Mouse (Mus musculus) left cerebral cortex, adult 18-20 months (tissue): ENCODE measurements around the gene Dscaml1. TPM values are rescaled to one million over a fixed set of nuclear protein-coding genes. Genes with fewer than 3 reads are reported as not detected.

Source experiments
- DNase-seq, 2 experiments: peaks; one replicate each; pipeline ENCODE4 v3.0.0; 2021 to 2022; ENCODE audit warnings: low spot score in 2 of 2, mixed read lengths in 1 of 2
- total RNA-seq, 2 experiments: library from RNA; stranded (reverse); gene quantifications; 2 replicates each; pipeline ENCODE4 v1.2.3; 2021

The Dscaml1 gene
- total RNA-seq, 2 experiments from 2014 or later, result 47.7 to 48.3 TPM

GRCm38 (mm10) chr9:45451346-45451745, 24.9 kb downstream of the Dscaml1 start:
- no peak for DNase-seq

DNA sequence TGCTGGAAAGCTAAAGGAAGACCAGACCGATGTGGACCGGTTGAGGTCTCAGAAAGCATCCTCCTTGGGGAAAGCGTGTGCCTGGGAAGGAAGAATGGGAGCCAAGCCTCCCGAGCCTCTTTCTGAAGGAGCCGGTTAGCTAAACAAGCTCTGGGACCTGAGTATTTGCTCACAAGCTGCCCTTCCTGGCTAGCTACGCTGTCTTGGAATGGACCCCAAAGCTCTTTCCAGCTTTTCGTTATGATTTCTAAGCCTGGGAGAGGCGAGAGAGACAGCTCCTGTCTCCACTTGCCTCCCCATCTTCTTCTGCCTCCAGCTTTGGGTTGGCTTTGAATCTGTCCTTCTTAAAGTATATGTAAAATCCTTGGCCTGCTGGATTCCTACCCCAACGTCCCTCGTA, 27.6 kb downstream of the Dscaml1 start:
- no peak for DNase-seq

GRCm38 (mm10) chr9:45454889-45455610, 28.6 kb downstream of the Dscaml1 start:
- DNase-seq, result no peak

DNA sequence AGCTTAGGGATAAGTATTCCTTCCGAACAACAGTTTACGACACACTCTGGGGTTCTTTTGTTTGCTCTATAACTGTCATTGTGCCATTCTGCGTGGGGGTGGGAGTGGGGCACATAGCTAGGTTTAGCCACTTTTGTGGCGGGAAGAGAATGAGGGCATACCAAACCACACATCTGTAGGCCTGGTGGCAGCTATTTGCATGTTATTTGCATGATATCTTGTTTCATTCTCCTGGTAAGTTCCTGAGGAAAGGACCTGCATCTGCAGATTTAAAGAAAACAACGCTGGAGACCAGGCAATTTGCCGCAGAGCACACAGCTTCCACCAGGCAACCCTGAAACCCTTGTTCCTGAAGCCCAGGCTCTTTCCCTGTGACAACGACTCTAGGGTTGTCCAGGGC, 30.8 kb downstream of the Dscaml1 start:
- DNase-seq, result no peak

DNA sequence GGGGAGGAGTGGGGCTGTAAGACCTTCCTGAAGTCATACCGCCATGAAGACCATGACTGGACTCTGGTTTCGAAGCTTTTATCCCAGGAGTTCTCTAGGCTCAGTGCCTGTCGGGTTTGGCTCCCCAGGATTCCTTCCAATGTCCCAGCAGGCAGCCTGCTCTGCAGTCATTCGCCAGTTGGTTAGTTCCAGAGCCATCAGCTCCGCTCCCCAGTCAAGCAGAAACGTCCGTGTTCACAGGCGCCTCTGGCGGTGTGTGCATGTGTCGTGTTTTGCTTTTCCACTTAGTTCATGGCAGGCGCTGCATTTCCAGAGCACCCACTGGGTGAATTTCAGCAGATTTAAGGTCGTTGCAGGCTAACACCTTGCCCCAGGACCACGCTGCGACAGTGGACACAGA, 31.9 kb downstream of the Dscaml1 start:
- DNase-seq, result no peak

DNA sequence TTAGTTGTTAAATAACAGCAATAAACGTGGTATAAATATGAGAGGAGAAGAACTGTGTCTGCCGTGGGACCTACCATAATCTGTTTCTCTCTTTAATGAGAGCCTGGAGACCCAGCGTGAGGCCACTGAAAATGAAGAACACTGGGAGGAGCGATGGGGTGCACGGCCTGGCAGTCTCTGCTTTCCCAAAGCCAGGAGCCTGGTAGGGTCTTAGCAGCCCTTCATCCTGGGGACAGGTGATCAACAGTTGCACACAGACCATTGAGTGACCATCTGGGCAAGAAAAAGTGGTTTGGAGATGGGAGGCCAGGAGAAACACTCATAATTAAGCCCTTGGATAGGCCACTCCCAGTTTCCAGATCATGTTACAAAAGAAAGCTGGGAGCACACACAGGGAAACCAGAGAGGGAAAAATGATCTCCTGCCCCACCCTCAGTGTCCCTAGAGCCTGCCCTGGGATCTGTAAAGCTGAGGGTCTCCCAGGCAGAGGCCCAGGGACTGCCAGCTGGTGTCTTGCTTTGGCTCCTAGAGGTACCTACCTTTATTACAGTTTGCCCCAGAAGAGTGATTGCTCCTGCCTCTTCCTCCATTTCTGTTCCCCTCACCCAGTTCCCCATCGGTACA, 39.1 kb downstream of the Dscaml1 start:
- no peak for DNase-seq

DNA sequence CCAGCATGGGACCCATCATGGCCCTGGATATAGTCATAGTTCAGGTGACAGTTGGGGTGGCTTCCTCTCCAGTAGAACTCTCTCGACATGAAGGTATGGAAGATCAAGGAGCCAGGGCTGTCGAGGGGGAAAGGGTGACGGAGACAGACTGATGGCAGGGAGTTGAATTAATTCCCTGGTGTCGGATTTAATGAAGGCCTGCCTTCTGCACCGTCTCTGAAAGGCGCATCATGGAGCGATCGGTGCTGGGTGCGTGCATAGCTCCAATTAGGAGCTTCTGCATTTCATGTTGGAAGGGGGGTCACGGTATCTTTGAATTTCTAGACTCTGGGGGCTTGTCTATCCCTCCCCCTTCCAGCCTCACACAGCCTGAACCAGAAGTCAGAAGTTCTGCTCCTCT, 41.8 kb downstream of the Dscaml1 start:
- DNase-seq, result no peak

DNA sequence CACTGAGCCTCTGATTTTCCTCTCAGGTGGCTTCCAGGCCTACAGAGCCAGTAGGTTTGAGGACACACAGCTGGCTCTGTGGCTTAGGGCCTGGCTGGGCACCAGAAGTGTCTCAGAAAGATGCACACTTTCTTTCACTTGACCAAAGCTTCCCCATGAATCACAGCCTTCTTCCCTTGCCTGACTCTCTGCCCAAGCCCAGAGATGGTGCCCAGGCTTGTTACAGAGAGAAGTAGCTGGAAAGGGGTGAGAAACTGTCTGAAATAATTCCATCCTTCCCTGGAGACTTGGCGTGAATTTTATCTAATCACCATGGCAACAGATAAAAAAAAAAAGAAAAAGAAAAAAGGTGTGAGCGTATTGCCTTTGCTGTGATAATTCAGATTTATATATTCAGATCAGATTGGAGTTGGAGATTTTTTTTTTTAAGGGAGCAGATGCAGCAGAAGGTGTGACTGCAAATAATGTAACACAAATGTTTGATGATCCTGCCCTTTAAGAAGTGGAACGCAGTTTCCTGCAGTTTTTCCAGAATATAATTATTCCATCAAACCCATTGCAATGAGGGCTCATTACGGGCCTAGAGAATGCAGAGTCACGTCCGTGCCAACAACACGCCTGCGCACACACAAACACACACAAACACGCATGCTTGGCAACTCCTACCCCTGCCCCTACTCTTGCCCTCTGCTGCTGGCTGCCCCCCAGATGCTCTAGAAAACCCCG, 44.5 kb downstream of the Dscaml1 start:
- DNase-seq, result peak; percentile 25 to 55

DNA sequence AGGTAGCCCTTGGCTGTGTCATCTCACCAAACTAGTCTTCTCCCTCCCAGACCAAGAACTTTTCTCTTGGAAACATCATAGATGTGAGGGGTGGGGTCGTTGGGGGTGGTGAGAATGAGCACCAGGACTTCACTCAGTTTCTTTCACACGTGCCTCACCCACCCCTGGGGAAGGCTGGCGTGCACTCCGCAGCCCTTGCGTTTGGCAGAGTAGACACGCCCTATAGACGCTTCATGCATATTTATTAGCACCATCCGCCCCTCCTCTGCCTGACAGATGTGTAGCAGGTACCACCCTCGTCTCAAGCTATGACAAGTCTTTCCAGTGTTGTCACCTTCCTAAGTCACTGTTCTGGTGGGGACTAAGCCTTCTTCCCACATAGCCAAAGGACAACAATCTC, 45.3 kb downstream of the Dscaml1 start:
- DNase-seq, result no peak

- DNase-seq, result no peak
Observed at GRCm38 (mm10) chr9:45474874-45475273, 48.4 kb downstream of the Dscaml1 start.

DNA sequence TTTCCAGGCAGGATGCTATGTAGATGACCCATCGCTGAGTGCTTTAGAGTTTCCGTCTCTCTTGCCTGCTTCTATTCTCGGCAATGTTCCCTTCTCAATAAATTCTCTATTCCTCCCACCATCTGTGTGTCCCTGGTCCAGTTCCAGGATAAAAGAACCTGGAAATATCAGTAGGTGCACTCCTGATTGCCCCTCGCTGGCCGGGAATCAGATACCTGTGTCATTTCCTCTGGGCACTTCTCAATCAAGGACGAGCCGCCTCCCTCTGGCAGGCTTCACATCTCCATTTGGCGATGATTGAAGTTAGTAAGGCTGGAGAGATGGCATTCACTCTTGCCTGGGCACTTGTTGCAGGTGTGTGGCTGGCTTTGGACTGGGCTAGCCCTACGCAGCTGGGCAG, 54.5 kb downstream of the Dscaml1 start:
- DNase-seq, result no peak

GRCm38 (mm10) chr9:45486665-45487074, 60.2 kb downstream of the Dscaml1 start:
- no peak for DNase-seq

DNA sequence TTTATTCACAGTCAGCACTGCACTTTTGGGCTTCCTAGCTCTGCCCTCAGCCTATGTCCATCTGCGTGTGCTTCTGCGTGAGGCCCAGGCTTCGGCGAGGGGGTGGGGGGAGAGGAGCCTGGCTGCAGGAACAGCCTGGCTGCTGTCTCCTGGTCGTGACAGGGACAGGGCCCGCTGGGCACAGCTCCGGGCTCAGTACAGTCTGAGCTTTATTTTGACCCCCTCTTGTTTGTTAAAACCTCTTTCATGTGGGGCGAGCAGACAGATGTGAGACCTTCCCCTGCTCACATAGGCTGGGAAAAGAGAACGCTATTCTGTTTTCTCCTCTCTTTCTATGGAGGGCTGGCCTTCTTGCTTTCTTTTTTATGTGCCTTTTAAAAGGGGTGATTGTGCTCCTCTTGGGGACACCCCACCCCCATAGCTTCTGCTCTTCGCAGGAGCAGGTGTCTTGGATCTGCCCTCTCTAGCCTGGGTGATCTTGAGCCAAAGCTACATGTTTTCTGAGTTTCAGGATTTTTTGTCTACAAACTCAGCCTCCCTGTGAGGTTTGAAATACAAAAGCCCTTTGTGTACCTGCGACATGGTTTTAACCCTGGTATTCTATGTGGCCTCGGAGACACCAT, 60.9 kb downstream of the Dscaml1 start:
- DNase-seq, result peak in 1 of 2 experiments; percentile 22

DNA sequence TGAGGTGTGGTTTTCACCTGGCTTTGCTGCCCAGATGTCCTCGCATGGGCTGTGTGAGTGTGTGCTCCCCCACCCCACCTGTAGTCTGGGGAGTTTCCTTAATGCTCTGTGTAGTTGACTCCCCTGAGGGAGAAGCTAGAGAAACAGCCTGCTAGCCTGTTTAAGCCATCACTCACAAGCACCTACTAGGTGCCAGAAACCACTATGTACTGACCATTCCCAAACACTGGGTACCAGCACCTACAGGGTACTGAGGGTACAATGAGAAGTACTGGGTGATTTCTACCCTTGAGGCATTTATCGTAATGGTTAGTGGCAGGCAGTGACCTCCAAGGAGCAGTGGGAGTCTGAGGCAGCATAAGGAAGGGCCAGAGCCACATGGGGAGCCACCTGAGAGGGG, 64.5 kb downstream of the Dscaml1 start:
- no peak for DNase-seq

DNA sequence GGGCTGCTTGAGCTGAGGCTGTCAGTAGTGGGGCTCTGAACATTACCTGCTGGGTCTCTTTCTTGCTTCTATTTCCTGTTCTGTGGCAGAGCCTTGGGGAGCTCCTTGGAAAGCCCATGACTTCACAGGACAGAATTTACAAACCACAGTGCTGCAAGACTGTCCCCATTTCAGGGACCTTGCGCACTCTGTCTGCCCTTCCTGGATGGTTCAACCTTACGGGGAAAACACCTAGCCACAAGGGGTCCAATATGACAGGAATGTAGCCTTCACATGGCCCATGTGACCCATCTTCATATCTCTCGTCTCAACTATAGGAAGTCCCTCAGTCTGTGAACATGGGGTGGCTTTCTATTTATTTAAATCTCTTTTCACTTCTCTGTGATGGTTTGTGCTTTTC, 68.5 kb downstream of the Dscaml1 start:
- no peak for DNase-seq

DNA sequence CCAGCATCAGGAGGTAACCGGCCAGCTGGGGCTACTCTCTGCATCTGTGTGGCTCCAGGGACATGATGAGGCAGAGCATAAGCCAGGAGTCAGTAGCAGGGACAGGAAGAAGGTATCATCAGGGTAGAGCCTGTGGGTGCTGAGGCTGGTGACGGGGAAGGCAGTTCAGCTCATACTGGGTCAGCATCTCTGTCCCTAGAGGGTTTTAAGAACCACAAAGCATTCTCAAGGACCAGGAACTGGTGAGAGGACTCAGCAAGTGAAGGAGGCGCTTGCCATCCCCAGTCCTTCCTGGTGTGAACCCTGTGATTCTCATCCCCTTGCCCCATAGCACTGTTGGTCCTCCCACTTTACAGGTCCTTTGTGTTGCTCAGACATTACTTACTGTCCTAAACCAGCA, 69.9 kb downstream of the Dscaml1 start:
- no peak for DNase-seq

- DNase-seq, result no peak
Observed at GRCm38 (mm10) chr9:45496944-45497343, 70.5 kb downstream of the Dscaml1 start.

- DNase-seq, result peak in 1 of 2 experiments; percentile 13
Observed at GRCm38 (mm10) chr9:45499267-45499666, 72.8 kb downstream of the Dscaml1 start.

DNA sequence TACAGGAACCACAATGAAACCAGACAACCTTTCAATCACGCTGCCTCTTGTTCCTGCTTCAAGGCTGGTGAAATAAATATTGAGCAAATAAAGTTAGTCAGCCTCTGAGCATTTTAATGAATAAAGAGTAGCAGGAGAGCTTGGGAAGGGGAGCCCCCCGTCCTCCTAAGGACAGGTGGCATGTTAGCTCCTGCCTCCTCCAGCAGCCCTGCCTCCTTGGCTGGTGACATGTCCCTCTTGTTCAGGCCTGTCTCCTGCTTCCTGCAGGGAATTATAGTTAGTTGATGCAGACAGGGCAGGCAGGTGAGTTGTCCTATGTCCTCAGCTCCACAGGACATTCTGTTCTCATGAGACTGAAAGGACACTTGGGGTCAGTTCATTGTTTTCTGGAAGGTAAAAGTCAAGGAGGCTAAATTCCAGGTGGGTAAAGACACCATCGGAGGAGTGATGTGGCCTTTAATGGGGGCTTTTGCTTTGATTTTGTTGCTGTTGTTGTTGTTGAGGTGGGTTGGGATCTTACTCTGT, 73.7 kb downstream of the Dscaml1 start:
- no peak for DNase-seq

- no peak for DNase-seq
Observed at GRCm38 (mm10) chr9:45501295-45501927, 75.0 kb downstream of the Dscaml1 start.

GRCm38 (mm10) chr9:45501963-45502641, 75.7 kb downstream of the Dscaml1 start:
- DNase-seq, result no peak
